Mouse (Mus musculus) kidney, embryonic 14.5 days (tissue): ENCODE measurements around the gene Clec16a. TPM values are rescaled to one million over a fixed set of nuclear protein-coding genes. Genes with fewer than 3 reads are reported as not detected.

Source experiments
- ATAC-seq: fragments of 200-750 bp; cut with Nextera tagmentation; 2 replicates; pipeline ENCODE4 v1.8.0; 2017; ENCODE audit warnings: moderate number of reproducible peaks, mild to moderate bottlenecking, moderate TSS enrichment, moderate library complexity; ENCODE audit not compliant: low FRiP score, low TSS enrichment
- H3K27ac ChIP-seq: fragments of 300-500 bp; sonication (generic); 2 replicates; pipeline ENCODE4 v1.5.1; 2014; ENCODE audit warnings: low read depth, mild to moderate bottlenecking, low read length, moderate library complexity, mixed read lengths
- H3K27me3 ChIP-seq: fragments of 300-500 bp; sonication (generic); 2 replicates; pipeline ENCODE4 v1.6.1; 2014; ENCODE audit warnings: mild to moderate bottlenecking, low read length; ENCODE audit not compliant: control insufficient read depth, insufficient read depth
- H3K36me3 ChIP-seq: fragments of 300-500 bp; sonication (generic); 2 replicates; pipeline ENCODE4 v1.6.1; 2014; ENCODE audit warnings: low read length, mixed read lengths; ENCODE audit not compliant: control insufficient read depth, insufficient read depth
- H3K4me1 ChIP-seq: fragments of 300-500 bp; sonication (generic); 2 replicates; pipeline ENCODE4 v1.6.1; 2014; ENCODE audit warnings: low read length, mixed read lengths; ENCODE audit not compliant: control insufficient read depth, insufficient read depth
- H3K4me2 ChIP-seq: fragments of 300-500 bp; sonication (generic); replicated peaks from 2 replicates; pipeline ENCODE4 v1.6.1; 2014; ENCODE audit warnings: low read depth, mild to moderate bottlenecking, low read length
- H3K4me3 ChIP-seq: fragments of 300-500 bp; sonication (generic); 2 replicates; pipeline ENCODE4 v1.5.1; 2014; ENCODE audit warnings: mild to moderate bottlenecking, low read length
- H3K9ac ChIP-seq: fragments of 300-500 bp; sonication (generic); 2 replicates; pipeline ENCODE4 v1.6.1; 2014; ENCODE audit warnings: low read depth, mild to moderate bottlenecking, low read length, moderate library complexity
- H3K9me3 ChIP-seq: fragments of 300-500 bp; sonication (generic); 2 replicates; pipeline ENCODE4 v1.6.1; 2016; ENCODE audit warnings: low read length; ENCODE audit not compliant: control insufficient read depth
- WGBS: fragments of 180-500 bp; shearing (Covaris S2); extraction: QIAGEN DNeasy Blood & Tissue Kit; methylation state at CpG from one replicate; pipeline ENCODE4 v1.1.7; 2014; 5-methylcytosine and 5-hydroxymethylcytosine counted together
- polyA plus RNA-seq: library from polyadenylated mRNA; unstranded; fragments of >200 nt; fragmentation: Nextera tagmentation; extraction: Ambion mirVana; gene quantifications from 2 replicates; pipeline ENCODE4 v1.2.1, GENCODE M21; 2014

Clec16a gene
- polyA plus RNA-seq, 1 experiment from 2014 or later = 38.4 TPM

- 3% methylated on average over 5 of the region's 5 CpGs for WGBS
- peak; percentile 56 for ATAC-seq
- no peak overlapping the region for H3K9ac ChIP-seq
- no peak overlapping the region for H3K4me3 ChIP-seq
- H3K27ac ChIP-seq = no peak overlapping the region
- no peak overlapping the region for H3K4me2 ChIP-seq
- no peaks in the 10 kb centered on the region for H3K9me3 ChIP-seq
- no peaks in the 10 kb centered on the region for H3K27me3 ChIP-seq
- H3K4me1 ChIP-seq = 0 out of 2 replicates have a peak, but pooled peaks cover 8% of the 10 kb centered on the region
- H3K36me3 ChIP-seq = no peaks in the 10 kb centered on the region
These were observed 94.9 kb downstream of the Clec16a start for GRCm38 (mm10) chr16:10640041-10640440.

- H3K4me2 ChIP-seq = no peak overlapping the region
- H3K36me3 ChIP-seq = no peaks in the 10 kb centered on the region
- no peaks in the 10 kb centered on the region for H3K9me3 ChIP-seq
- no peaks in the 10 kb centered on the region for H3K27me3 ChIP-seq
- H3K9ac ChIP-seq = no peak overlapping the region
- ATAC-seq = no peak
- H3K4me3 ChIP-seq = no peak overlapping the region
- H3K4me1 ChIP-seq = 0 out of 2 replicates have a peak, but pooled peaks cover 8% of the 10 kb centered on the region
- WGBS = 48% methylated on average over 1 of the region's 1 CpGs
- no peak overlapping the region for H3K27ac ChIP-seq
These were observed 96.0 kb downstream of the Clec16a start for GRCm38 (mm10) chr16:10641146-10641545.

GRCm38 (mm10) chr16:10642857-10643633 is 97.9 kb downstream of the Clec16a start:
- Histone ChIP-seq H3K4me3 (no peak overlapping the region), H3K9me3 (no peaks in the 10 kb centered on the region), H3K27ac (no peak overlapping the region), H3K4me2 (no peak overlapping the region), H3K27me3 (no peaks in the 10 kb centered on the region), H3K4me1 (0 out of 2 replicates have a peak, but pooled peaks cover 3% of the 10 kb centered on the region), H3K36me3 (no peaks in the 10 kb centered on the region), H3K9ac (no peak overlapping the region)
- WGBS = 33% methylated on average over 4 of the region's 4 CpGs
- no peak for ATAC-seq

GRCm38 (mm10) chr16:10644238-10644637 is 99.1 kb downstream of the Clec16a start:
- Histone ChIP-seq H3K4me3 (no peak overlapping the region), H3K27me3 (no peaks in the 10 kb centered on the region), H3K4me1 (0 out of 2 replicates have a peak, but pooled peaks cover 3% of the 10 kb centered on the region), H3K27ac (no peak overlapping the region; the same call in 1 of the 2 replicates), H3K36me3 (no peaks in the 10 kb centered on the region), H3K9me3 (no peaks in the 10 kb centered on the region), H3K4me2 (no peak overlapping the region), H3K9ac (no peak overlapping the region)
- peak; percentile 34 for ATAC-seq

GRCm38 (mm10) chr16:10644731-10645130 is 99.6 kb downstream of the Clec16a start:
- Histone ChIP-seq H3K9ac (no peak overlapping the region), H3K27me3 (no peaks in the 10 kb centered on the region), H3K9me3 (no peaks in the 10 kb centered on the region), H3K36me3 (no peaks in the 10 kb centered on the region), H3K27ac (peak overlapping the region; percentile 19; the same call in 1 of the 2 replicates), H3K4me1 (0 out of 2 replicates have a peak, but pooled peaks cover 3% of the 10 kb centered on the region), H3K4me2 (no peak overlapping the region), H3K4me3 (no peak overlapping the region)
- WGBS = 42% methylated on average over 8 of the region's 8 CpGs
- ATAC-seq = peak; percentile 87

GRCm38 (mm10) chr16:10651804-10652203 is 106.7 kb downstream of the Clec16a start:
- ATAC-seq = no peak
- H3K27me3 ChIP-seq = no peaks in the 10 kb centered on the region
- no peak overlapping the region for H3K4me2 ChIP-seq
- no peak overlapping the region for H3K4me3 ChIP-seq
- H3K4me1 ChIP-seq = peaks cover 12% of the 10 kb centered on the region
- H3K9me3 ChIP-seq = no peaks in the 10 kb centered on the region
- no peak overlapping the region for H3K9ac ChIP-seq
- H3K27ac ChIP-seq = no peak overlapping the region
- no peaks in the 10 kb centered on the region for H3K36me3 ChIP-seq

- H3K4me3 ChIP-seq = no peak overlapping the region
- no peak for ATAC-seq
- 83% methylated on average over 3 of the region's 3 CpGs for WGBS
- H3K4me2 ChIP-seq = no peak overlapping the region
- no peak overlapping the region for H3K9ac ChIP-seq
- no peak overlapping the region for H3K27ac ChIP-seq
- no peaks in the 10 kb centered on the region for H3K36me3 ChIP-seq
- H3K9me3 ChIP-seq = no peaks in the 10 kb centered on the region
- peaks cover 16% of the 10 kb centered on the region for H3K4me1 ChIP-seq
- H3K27me3 ChIP-seq = no peaks in the 10 kb centered on the region
These were observed 107.8 kb downstream of the Clec16a start for GRCm38 (mm10) chr16:10652935-10653334.

- Histone ChIP-seq H3K4me1 (peaks cover 16% of the 10 kb centered on the region), H3K4me2 (no peak overlapping the region), H3K27ac (no peak overlapping the region), H3K4me3 (no peak overlapping the region), H3K9ac (no peak overlapping the region), H3K27me3 (no peaks in the 10 kb centered on the region), H3K36me3 (no peaks in the 10 kb centered on the region), H3K9me3 (no peaks in the 10 kb centered on the region)
- 86% methylated on average over 3 of the region's 3 CpGs for WGBS
- no peak for ATAC-seq
These were observed 110.1 kb downstream of the Clec16a start for GRCm38 (mm10) chr16:10655236-10655635.

- H3K4me1 ChIP-seq = peaks cover 16% of the 10 kb centered on the region
- H3K27ac ChIP-seq = no peak overlapping the region
- H3K9ac ChIP-seq = no peak overlapping the region
- no peak overlapping the region for H3K4me3 ChIP-seq
- H3K27me3 ChIP-seq = no peaks in the 10 kb centered on the region
- no peaks in the 10 kb centered on the region for H3K9me3 ChIP-seq
- no peak for ATAC-seq
- H3K4me2 ChIP-seq = no peak overlapping the region
- 35% methylated on average over 3 of the region's 3 CpGs for WGBS
- no peaks in the 10 kb centered on the region for H3K36me3 ChIP-seq
These were observed 110.8 kb downstream of the Clec16a start for GRCm38 (mm10) chr16:10655926-10656325.
